Mouse (Mus musculus) cortical plate, adult 2 months (tissue): Measurements from ENCODE around the gene Cacnb4.

Experiments used
- CTCF ChIP-seq: fragments of 200-500 bp; IDR thresholded peaks from 2 replicates; pipeline ENCODE4 v1.5.1; 2011; ENCODE audit warnings: mild to moderate bottlenecking, control low read depth, low read length; ENCODE audit not compliant: insufficient read depth; ENCODE audit errors: extremely low read depth
- POLR2A ChIP-seq: fragments of 200-500 bp; IDR thresholded peaks from 2 replicates; pipeline ENCODE4 v1.6.1; 2011; ENCODE audit warnings: mild to moderate bottlenecking, low read length, control low read depth; ENCODE audit not compliant: insufficient read depth; ENCODE audit errors: extremely low read depth

DNA sequence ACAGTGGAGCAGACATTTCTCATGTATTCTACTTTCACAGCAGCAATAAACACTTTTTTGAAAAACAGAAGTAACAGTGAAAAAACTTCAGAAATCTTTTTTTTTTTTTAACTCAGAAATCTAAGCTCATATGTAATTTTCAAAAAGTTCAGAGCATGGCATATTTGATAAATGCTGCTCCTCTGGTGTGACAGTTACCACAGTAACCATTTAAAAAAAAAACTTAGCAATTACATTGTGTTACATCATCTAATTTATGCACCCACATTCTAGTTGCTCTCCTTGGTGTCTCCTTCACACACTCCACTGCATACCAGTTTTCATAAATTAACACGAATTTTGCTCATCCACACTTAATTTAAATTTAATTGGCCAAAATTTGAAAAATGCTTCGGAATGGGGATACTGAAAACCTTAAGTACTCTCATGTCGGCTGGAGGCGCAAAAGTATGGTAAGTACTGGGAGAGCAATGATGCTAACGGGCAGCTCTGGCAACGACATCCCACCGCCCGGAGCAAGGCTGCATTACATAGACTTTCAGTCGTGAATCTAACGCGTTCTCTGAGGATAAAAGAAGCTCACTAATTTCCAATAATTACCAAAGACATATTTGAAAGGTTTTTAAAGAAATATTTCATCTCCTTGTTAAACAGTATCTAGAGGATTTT, 24.9 kb upstream of the Cacnb4 start:
- TF ChIP-seq CTCF (no peak), POLR2A (no peak)
